Mouse (Mus musculus) erythroblast, embryonic 14.5 days (primary cell): Measurements from ENCODE around the gene Ghdc.

Experiments
- GATA1 ChIP-seq: IDR thresholded peaks from 2 replicates; pipeline ENCODE4 v1.6.1; 2012; ENCODE audit warnings: low read length, inconsistent platforms, mixed read lengths
- TAL1 ChIP-seq: IDR thresholded peaks from 3 replicates; pipeline ENCODE4 v1.6.1; 2012; ENCODE audit warnings: low read length, inconsistent platforms, mixed read lengths

DNA sequence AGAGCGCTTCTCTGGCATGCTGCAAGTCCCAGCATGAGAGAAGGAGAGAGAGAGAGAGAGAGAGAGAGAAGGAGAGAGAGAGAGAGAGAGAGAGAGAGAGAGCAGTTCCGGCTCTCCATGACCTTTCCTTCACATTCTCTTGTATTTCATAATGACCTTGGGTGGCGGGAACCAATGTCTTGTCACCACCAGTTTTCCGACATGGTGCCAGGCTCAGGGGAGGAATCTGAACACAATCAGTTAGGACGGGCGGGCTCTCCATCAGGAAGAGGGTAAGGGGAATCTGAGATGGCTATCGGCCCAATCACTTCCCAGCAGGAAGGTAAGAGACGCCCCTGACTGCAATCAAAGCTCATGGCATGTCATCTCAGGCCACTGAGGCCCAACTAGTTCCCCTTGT is 9.5 kb upstream of the Ghdc start:
- no peak for TF ChIP-seq TAL1
- TF ChIP-seq GATA1 = no peak
